In genomic region chr2:38964198-38964597, GRCm38 (mm10) we compare ENCODE assay signal across 16 mouse cellular contexts. TPM values are rescaled to one million over a fixed set of nuclear protein-coding genes. Genes with fewer than 3 reads are reported as not detected.
DNase-seq lines count a peak whose midpoint lies in the region; ATAC-seq and TF ChIP-seq lines count a peak whose summit lies in the region.
"Had no signal": no experiment of that assay in that cellular context is flagged by ENCODE, and none has a peak within 500 bp of the region (broad histone marks: within the 10 kb centered on the region; RNA-seq: fewer than 3 reads in every experiment).

No protein-coding gene starts in this region.

- no peaks in the 10 kb centered on the region for H3K9me3 ChIP-seq in neural tube, embryonic 14.5 days (ENCODE audit: control insufficient read depth, low read length)
- H3K9me3 ChIP-seq: midbrain, embryonic 15.5 days had no signal

- no peak overlapping the region for H3K4me3 ChIP-seq in neural tube, embryonic 14.5 days (ENCODE audit: low read depth, low read length)
- H3K4me3 ChIP-seq in left cerebral cortex, adult 2 months, result no peak overlapping the region
- H3K4me3 ChIP-seq: midbrain, embryonic 15.5 days had no signal

- H3K4me1 ChIP-seq in neural tube, embryonic 14.5 days (ENCODE audit: control insufficient read depth, insufficient read depth, low read length), result no peaks in the 10 kb centered on the region
- H3K4me1 ChIP-seq: midbrain, embryonic 15.5 days had no signal

- peak; percentile 81; the same call in 1 of the 2 replicates for ATAC-seq in neural tube, embryonic 14.5 days (ENCODE audit: low read depth)
- ATAC-seq in frontal cortex, adult (ENCODE audit: low TSS enrichment), result no peak
- ATAC-seq: liver, postnatal 0 days; midbrain, embryonic 15.5 days had no signal

- H3K27ac ChIP-seq in neural tube, embryonic 14.5 days (ENCODE audit: low read depth, low read length), result no peak overlapping the region
- H3K27ac ChIP-seq in left cerebral cortex, adult 2 months, result no peak overlapping the region
- H3K27ac ChIP-seq: macrophage; midbrain, embryonic 15.5 days had no signal

- no peak overlapping the region for H3K4me2 ChIP-seq in neural tube, embryonic 14.5 days (ENCODE audit: low read depth, low read length)
- H3K4me2 ChIP-seq: midbrain, embryonic 15.5 days had no signal

- TF ChIP-seq CTCF in left cerebral cortex, adult 2 months (IDR thresholded peaks at IDR 0.05), result no peak

- peak; percentile 35 to 51 for DNase-seq in kidney, postnatal 4 days
- DNase-seq in kidney, adult 18-20 months, result no peak
- DNase-seq in embryo, embryonic 11 days, result peak; percentile 76
- peak; percentile 14 for DNase-seq in hindlimb bud, embryonic 11.5 days (ENCODE audit: extremely low spot score, low read depth, low spot score)
- no peak for DNase-seq in left cerebral cortex, adult 2 months (ENCODE audit: extremely low spot score in 1 of 2, low spot score in 2 of 2)
- DNase-seq: adrenal gland, adult 2 months; cerebellum, adult 2 months; kidney, postnatal 10 days; left cerebral cortex, postnatal 4 days; liver, postnatal 0 days; right cerebral cortex, postnatal 25 days had no signal

- H3K36me3 ChIP-seq in neural tube, embryonic 14.5 days (ENCODE audit: control insufficient read depth, insufficient read depth, low read length), result no peaks in the 10 kb centered on the region
- H3K36me3 ChIP-seq: midbrain, embryonic 15.5 days had no signal

- no peak overlapping the region for H3K9ac ChIP-seq in neural tube, embryonic 14.5 days (replicated peaks; ENCODE audit: low read depth, low read length)
- H3K9ac ChIP-seq: liver, postnatal 0 days; midbrain, embryonic 15.5 days had no signal

- intact Hi-C loops in left cerebral cortex, adult 2 months (cut with DNase I), result no loop called here

- WGBS in neural tube, embryonic 14.5 days, result 26% methylated on average over 4 of the region's 4 CpGs

- H3K27me3 ChIP-seq in neural tube, embryonic 14.5 days (ENCODE audit: control insufficient read depth, insufficient read depth, low read length), result no peaks in the 10 kb centered on the region
- H3K27me3 ChIP-seq: midbrain, embryonic 15.5 days had no signal

RNA-seq across cellular contexts. Expression of gene Olfml2a, which starts 32.4 kb away (rescaled TPM):
- polyA plus RNA-seq in neural tube, embryonic 14.5 days (2014; fragmentation: Nextera tagmentation; extraction: Ambion mirVana), result 0.94 and 13.4 TPM in 2 replicates
- total RNA-seq in left cerebral cortex, adult 2 months (2021), result 1 to 10 TPM; 2.1 to 2.6 TPM
- total RNA-seq: granulocyte monocyte progenitor cell, adult 5-6 weeks had no signal
- polyA plus RNA-seq: macrophage had no signal

RNA-seq across cellular contexts. Expression of gene Wdr38, which starts 33.1 kb away (rescaled TPM):
- 1.6 and 1.9 TPM in 2 replicates for polyA plus RNA-seq in neural tube, embryonic 14.5 days (2014; fragmentation: Nextera tagmentation; extraction: Ambion mirVana)
- total RNA-seq in left cerebral cortex, adult 2 months (2021), result under 1 TPM; 0.32 to 0.70 TPM

RNA-seq across cellular contexts. Expression of gene Nr6a1, which starts 36.7 kb away (rescaled TPM):
- polyA plus RNA-seq in neural tube, embryonic 14.5 days (2014; fragmentation: Nextera tagmentation; extraction: Ambion mirVana), result 3.3 and 5.7 TPM in 2 replicates
- 10 to 100 TPM in 1 of 2 experiments, 1 to 10 TPM in 1; 9.3 to 10.4 TPM for total RNA-seq in left cerebral cortex, adult 2 months (2021)

RNA-seq across cellular contexts. Expression of gene Arpc5l, which starts 41.0 kb away (rescaled TPM):
- polyA plus RNA-seq in neural tube, embryonic 14.5 days (2014; fragmentation: Nextera tagmentation; extraction: Ambion mirVana), result 145 and 147 TPM in 2 replicates
- 100 to 1,000 TPM; 106 to 108 TPM for total RNA-seq in left cerebral cortex, adult 2 months (2021)

RNA-seq across cellular contexts. Expression of gene Rpl35, which starts 41.2 kb away (rescaled TPM):
- polyA plus RNA-seq in neural tube, embryonic 14.5 days (2014; fragmentation: Nextera tagmentation; extraction: Ambion mirVana), result 584 and 610 TPM in 2 replicates
- 100 to 1,000 TPM; 251 to 253 TPM for total RNA-seq in left cerebral cortex, adult 2 months (2021)

Comparison
In these comparisons a context has a peak if more than half of its experiments do, and no peak if none do; other contexts are left out.
1. DNase-seq: peak in kidney, postnatal 4 days (2 of 2), embryo, embryonic 11 days (single experiment) and hindlimb bud, embryonic 11.5 days (single experiment); none in kidney, adult 18-20 months (single experiment) and left cerebral cortex, adult 2 months (0 of 2).